Mouse (Mus musculus) embryonic facial prominence, embryonic 14.5 days (tissue): ENCODE data around the gene Eml4. TPM values are rescaled to one million over a fixed set of nuclear protein-coding genes. Genes with fewer than 3 reads are reported as not detected.

ENCODE experiments used
- ATAC-seq: fragments of 200-750 bp; cut with Nextera tagmentation; 2 replicates; pipeline ENCODE4 v1.8.0; 2017; ENCODE audit warnings: low read depth, moderate number of reproducible peaks, moderate TSS enrichment
- DNase-seq: peaks from one replicate; pipeline ENCODE4 v3.0.0-alpha.2; 2015; ENCODE audit warnings: low spot score
- H3K27ac ChIP-seq: fragments of 300-500 bp; sonication (generic); replicated peaks from 2 replicates; pipeline ENCODE4 v1.5.1; 2014; ENCODE audit warnings: low read depth, mild to moderate bottlenecking, low read length, moderate library complexity
- H3K27me3 ChIP-seq: fragments of 300-500 bp; sonication (generic); replicated peaks from 2 replicates; pipeline ENCODE4 v1.6.1; 2014; ENCODE audit warnings: low read length; ENCODE audit not compliant: control insufficient read depth, insufficient read depth
- H3K36me3 ChIP-seq: fragments of 300-500 bp; sonication (generic); 2 replicates; pipeline ENCODE4 v1.6.1; 2014; ENCODE audit warnings: low read length, mixed read lengths; ENCODE audit not compliant: control insufficient read depth, insufficient read depth
- H3K4me1 ChIP-seq: fragments of 300-500 bp; sonication (generic); 2 replicates; pipeline ENCODE4 v1.6.1; 2014; ENCODE audit warnings: antibody characterized with exemption, low read length; ENCODE audit not compliant: control insufficient read depth, insufficient read depth
- H3K4me2 ChIP-seq: fragments of 300-500 bp; sonication (generic); 2 replicates; pipeline ENCODE4 v1.6.1; 2014; ENCODE audit warnings: low read depth, mild to moderate bottlenecking, low read length, moderate library complexity, mixed read lengths
- H3K4me3 ChIP-seq: fragments of 300-500 bp; sonication (generic); 2 replicates; pipeline ENCODE4 v1.5.1; 2014; ENCODE audit warnings: low read depth, mild to moderate bottlenecking, low read length
- H3K9ac ChIP-seq: fragments of 300-500 bp; sonication (generic); 2 replicates; pipeline ENCODE4 v1.6.1; 2014; ENCODE audit warnings: low read depth, mild to moderate bottlenecking, low read length, moderate library complexity, mixed read lengths
- H3K9me3 ChIP-seq: fragments of 300-500 bp; sonication (generic); 2 replicates; pipeline ENCODE4 v1.6.1; 2016; ENCODE audit warnings: low read length; ENCODE audit not compliant: control insufficient read depth
- WGBS: fragments of 180-500 bp; shearing (Covaris S2); extraction: QIAGEN DNeasy Blood & Tissue Kit; methylation state at CpG from one replicate; pipeline ENCODE4 v1.1.7; 2014; 5-methylcytosine and 5-hydroxymethylcytosine counted together
- polyA plus RNA-seq: library from polyadenylated mRNA; unstranded; fragments of >200 nt; fragmentation: Nextera tagmentation; extraction: Ambion mirVana; gene quantifications from 2 replicates; pipeline ENCODE4 v1.2.1, GENCODE M21; 2014

Eml4 gene
- polyA plus RNA-seq, 1 experiment from 2014 or later = 35.3 TPM

DNA sequence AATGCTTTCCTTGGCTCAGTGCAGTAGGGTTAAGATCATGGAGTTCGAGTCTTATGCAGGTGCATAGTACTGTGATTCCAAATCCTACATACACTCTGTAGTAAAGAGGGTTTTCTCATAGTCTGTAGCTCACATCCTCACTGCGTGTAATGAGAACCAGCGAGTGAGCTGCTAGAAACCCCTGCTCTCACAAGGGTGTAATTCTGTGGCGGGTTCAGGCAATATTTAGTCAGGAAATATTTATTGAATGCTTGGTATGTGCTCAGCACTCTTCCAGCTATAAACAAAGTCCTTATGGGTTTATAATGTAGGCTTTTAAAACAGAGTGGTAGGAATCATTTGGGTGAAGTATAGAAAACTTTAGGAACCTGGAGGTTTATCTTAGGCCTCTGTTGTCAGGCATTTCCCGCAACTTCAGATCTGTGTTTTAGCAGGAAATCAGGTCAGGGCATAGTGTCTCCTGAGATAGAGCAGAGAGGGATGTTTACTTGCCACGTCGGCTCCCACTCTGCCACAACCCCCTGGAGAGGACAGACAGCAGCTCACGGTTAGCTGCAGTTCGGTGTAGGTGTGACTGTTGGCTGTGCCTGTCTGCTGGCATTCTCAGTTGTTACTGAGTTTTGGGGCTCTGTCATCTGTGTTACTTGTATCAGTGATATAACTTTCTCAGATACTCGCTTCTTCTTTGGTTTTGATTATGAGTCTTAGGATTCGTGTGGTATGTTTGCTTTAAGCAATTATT is 15.1 kb downstream of the Eml4 start:
- no peak overlapping the region for H3K4me3 ChIP-seq
- peaks cover 25% of the 10 kb centered on the region for H3K4me1 ChIP-seq
- peak overlapping the region; percentile 15; the same call in 1 of the 2 replicates for H3K9ac ChIP-seq
- no peaks in the 10 kb centered on the region for H3K9me3 ChIP-seq
- H3K4me2 ChIP-seq = peak overlapping the region; percentile 3; the same call in 1 of the 2 replicates
- ATAC-seq = peak; percentile 65; the same call in 1 of the 2 replicates
- WGBS = 29% methylated on average over 11 of the region's 11 CpGs
- peak; percentile 35 for DNase-seq
- no peaks in the 10 kb centered on the region for H3K27me3 ChIP-seq
- H3K27ac ChIP-seq = peak overlapping the region; percentile 8; the same call in 1 of the 2 replicates
- no peaks in the 10 kb centered on the region for H3K36me3 ChIP-seq

DNA sequence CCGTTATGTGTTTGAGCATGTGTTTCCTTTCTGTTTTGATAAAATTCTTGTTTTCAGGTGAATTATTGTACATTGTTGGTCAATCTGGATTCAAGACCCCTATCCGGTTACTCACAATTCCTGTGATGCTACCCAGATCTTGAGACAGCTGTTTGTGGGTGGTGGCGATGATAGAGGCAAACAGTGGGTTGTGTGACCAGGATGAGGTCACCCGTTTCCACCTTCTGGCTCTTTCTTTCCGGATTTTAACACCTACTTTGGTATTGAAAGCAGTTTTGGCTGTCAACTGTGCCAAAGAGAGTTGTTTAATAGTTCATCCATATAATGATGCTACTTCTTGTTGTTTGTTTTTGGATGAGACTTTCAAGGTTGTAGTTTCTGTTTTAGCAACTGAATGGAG is 16.7 kb downstream of the Eml4 start:
- Histone ChIP-seq H3K9ac (no peak overlapping the region), H3K4me3 (no peak overlapping the region), H3K4me1 (peaks cover 17% of the 10 kb centered on the region), H3K27me3 (no peaks in the 10 kb centered on the region), H3K4me2 (no peak overlapping the region), H3K36me3 (no peaks in the 10 kb centered on the region), H3K9me3 (no peaks in the 10 kb centered on the region), H3K27ac (no peak overlapping the region)
- ATAC-seq (no peak), DNase-seq (no peak)
- WGBS = 82% methylated on average over 5 of the region's 5 CpGs

DNA sequence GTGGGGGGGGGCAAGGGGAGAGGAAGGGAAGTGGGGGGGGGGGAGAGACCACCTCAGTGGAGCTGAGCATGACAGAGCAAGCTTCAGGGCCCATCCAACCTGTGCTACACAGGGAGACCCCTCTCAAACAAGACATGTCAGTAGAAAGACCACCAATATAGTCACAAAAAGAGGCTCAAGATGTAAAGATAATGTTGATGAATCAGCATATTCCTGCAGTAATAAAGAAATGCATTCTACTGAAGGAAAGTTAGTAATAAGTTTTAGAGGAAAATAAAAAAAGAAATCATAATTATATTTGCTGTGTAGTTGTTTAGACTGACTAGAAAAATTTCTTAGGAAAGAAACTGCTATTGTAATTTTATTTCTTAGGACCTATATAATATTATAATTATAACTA is 23.4 kb downstream of the Eml4 start:
- Histone ChIP-seq H3K27ac (no peak overlapping the region), H3K4me1 (peaks cover 17% of the 10 kb centered on the region; the same call in 1 of the 2 replicates), H3K36me3 (no peaks in the 10 kb centered on the region), H3K27me3 (no peaks in the 10 kb centered on the region), H3K4me3 (no peak overlapping the region), H3K9ac (no peak overlapping the region), H3K4me2 (no peak overlapping the region), H3K9me3 (no peaks in the 10 kb centered on the region)
- DNase-seq = no peak
- ATAC-seq = no peak

DNA sequence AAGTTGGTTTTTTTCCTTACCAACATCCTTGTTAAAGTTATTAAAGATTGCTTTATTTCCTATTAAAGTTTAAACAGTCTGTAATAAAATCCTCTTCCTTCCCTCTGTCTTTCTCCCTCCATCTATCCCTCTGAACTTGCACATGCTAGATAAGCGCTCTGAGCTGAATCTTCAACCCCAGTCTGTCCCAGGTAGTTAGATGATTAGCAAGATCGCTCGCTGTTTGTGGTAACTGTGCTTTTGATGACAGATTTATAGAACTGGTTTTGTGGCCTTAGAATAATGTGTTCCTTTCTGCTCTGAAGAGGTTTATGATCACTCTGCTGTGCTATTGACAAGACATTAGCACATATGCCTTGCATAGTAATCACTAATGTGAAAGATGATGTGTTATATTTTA is 25.1 kb downstream of the Eml4 start:
- DNase-seq = no peak
- Histone ChIP-seq H3K4me1 (peaks cover 17% of the 10 kb centered on the region; the same call in 1 of the 2 replicates), H3K36me3 (no peaks in the 10 kb centered on the region), H3K4me2 (no peak overlapping the region), H3K9ac (no peak overlapping the region), H3K4me3 (no peak overlapping the region), H3K9me3 (no peaks in the 10 kb centered on the region), H3K27ac (no peak overlapping the region), H3K27me3 (no peaks in the 10 kb centered on the region)
- ATAC-seq = no peak
- WGBS = 80% methylated on average over 3 of the region's 3 CpGs

DNA sequence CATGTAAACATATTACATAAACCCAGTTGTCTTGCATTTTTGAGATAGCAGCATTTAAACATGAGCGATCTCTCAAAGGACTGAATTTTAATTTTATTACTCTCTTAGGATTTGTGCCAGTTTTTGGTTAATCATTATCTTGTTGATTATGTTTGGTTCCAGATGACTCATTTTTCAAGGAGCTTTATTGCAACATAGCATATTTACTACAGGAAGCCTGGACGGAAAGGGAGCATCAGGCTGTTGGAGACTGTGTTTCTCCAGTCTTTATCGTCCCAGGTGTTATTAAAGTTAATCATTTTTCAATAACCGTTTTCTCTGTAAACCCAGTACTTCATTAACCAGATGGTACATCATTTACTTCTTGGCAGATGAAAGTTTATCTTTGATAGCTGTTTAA is 26.1 kb downstream of the Eml4 start:
- 72% methylated on average over 4 of the region's 4 CpGs for WGBS
- DNase-seq = no peak
- Histone ChIP-seq H3K9ac (no peak overlapping the region), H3K4me1 (peaks cover 20% of the 10 kb centered on the region), H3K9me3 (no peaks in the 10 kb centered on the region), H3K27me3 (no peaks in the 10 kb centered on the region), H3K27ac (no peak overlapping the region), H3K4me3 (no peak overlapping the region), H3K36me3 (no peaks in the 10 kb centered on the region), H3K4me2 (no peak overlapping the region)
- no peak for ATAC-seq

DNA sequence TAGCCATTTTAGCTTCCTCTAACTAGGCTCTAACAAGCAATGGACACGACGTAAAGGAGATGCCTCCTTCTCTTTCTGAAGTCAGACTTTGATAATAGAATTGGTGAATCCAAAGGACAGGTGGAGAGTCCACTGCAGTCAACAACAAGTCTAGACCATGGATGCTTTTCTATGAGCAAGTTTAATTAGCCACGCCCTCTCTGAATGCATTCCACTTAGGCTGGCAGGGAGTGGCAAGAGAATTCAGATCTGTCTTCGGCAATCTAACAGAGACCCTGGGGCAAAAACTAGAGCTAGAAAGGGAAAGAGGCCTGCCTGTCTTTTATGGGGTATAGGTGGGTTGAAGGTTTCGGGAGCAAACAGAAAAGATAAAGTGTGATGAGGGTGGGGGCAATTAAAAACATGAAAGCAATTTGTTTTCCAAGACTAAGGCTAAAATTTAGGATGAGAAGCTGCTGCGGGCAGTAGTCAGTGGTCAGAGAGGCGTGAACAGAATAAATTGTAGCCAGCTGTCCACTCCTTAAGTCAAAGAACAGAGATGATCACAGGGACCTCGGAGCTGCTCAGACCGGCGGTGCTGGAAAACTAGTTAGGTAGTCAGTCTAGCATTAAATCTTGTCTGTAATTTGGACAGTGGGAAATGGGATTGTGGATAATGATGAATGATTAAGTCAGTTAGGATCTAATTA is 27.2 kb downstream of the Eml4 start:
- Histone ChIP-seq H3K27ac (no peak overlapping the region), H3K4me1 (peaks cover 20% of the 10 kb centered on the region), H3K4me3 (no peak overlapping the region), H3K9ac (no peak overlapping the region), H3K27me3 (no peaks in the 10 kb centered on the region), H3K4me2 (0 out of 2 replicates have a peak overlapping the region, but pooled peaks have one; percentile 10), H3K9me3 (no peaks in the 10 kb centered on the region), H3K36me3 (no peaks in the 10 kb centered on the region)
- ATAC-seq = peak; percentile 41; the same call in 1 of the 2 replicates
- DNase-seq = peak; percentile 39
- WGBS = 48% methylated on average over 10 of the region's 10 CpGs

DNA sequence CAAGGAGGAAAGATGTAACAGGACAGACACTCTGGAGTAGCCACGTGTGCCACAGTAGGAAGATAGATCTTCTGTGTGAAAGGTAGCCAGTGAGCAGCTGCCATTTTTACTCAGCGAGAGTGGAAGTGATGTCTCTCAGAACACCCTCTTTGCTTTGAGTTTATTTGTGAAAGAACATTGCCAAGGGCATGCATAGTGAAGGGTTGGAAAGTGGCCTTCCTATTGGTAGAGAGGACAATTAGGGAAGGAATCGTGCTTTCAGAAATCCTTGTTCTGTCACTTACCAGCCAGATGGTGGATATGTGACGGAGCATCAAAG is 27.7 kb downstream of the Eml4 start:
- no peaks in the 10 kb centered on the region for H3K27me3 ChIP-seq
- peaks cover 20% of the 10 kb centered on the region for H3K4me1 ChIP-seq
- no peak overlapping the region for H3K4me3 ChIP-seq
- 0 out of 2 replicates have a peak overlapping the region, but pooled peaks have one; percentile 10 for H3K4me2 ChIP-seq
- no peak overlapping the region for H3K27ac ChIP-seq
- ATAC-seq = 0 out of 2 replicates have a peak, but pooled peaks have one; percentile 30
- no peak for DNase-seq
- no peak overlapping the region for H3K9ac ChIP-seq
- 44% methylated on average over 4 of the region's 4 CpGs for WGBS
- H3K9me3 ChIP-seq = no peaks in the 10 kb centered on the region
- no peaks in the 10 kb centered on the region for H3K36me3 ChIP-seq

DNA sequence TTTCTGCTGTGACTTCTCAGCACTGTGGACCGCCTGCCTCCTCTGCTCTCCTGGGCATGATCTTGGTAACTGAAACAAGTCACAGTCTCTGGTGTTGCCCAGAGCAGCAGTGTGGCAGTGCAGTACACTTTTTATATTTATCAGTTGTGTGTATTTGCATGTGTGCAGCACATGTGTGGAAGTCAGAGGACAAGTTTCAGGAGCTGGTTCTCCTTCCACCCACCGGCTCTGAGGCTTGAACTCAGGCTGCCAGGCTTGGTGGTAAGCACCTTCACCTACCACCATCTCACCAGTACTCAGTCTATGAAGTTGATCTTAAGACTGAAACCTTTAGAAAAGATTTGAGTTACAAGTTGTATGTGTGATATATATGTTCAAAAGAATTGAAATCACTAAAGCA is 28.6 kb downstream of the Eml4 start:
- Histone ChIP-seq H3K9me3 (no peaks in the 10 kb centered on the region), H3K9ac (no peak overlapping the region), H3K36me3 (no peaks in the 10 kb centered on the region), H3K4me1 (peaks cover 20% of the 10 kb centered on the region), H3K4me3 (no peak overlapping the region), H3K4me2 (no peak overlapping the region), H3K27me3 (no peaks in the 10 kb centered on the region), H3K27ac (no peak overlapping the region)
- WGBS = 78% methylated on average over 2 of the region's 2 CpGs
- no peak for DNase-seq
- ATAC-seq = no peak
